Mouse (Mus musculus) liver, embryonic 15.5 days (tissue): Measurements from ENCODE around the gene Olfr809. TPM values are rescaled to one million over a fixed set of nuclear protein-coding genes. Genes with fewer than 3 reads are reported as not detected.

ENCODE experiments used
- ATAC-seq: fragments of 200-750 bp; cut with Nextera tagmentation; 2 replicates; pipeline ENCODE4 v1.8.0; 2017; ENCODE audit warnings: moderate number of reproducible peaks, mild to moderate bottlenecking, moderate library complexity; ENCODE audit not compliant: insufficient read depth
- H3K27ac ChIP-seq: fragments of 300-500 bp; sonication (generic); replicated peaks from 2 replicates; pipeline ENCODE4 v1.5.1; 2015; ENCODE audit warnings: mild to moderate bottlenecking, inconsistent platforms
- H3K27me3 ChIP-seq: fragments of 300-500 bp; sonication (generic); 2 replicates; pipeline ENCODE4 v1.6.1; 2015; ENCODE audit warnings: mild to moderate bottlenecking, inconsistent platforms
- H3K36me3 ChIP-seq: fragments of 300-500 bp; sonication (generic); replicated peaks from 2 replicates; pipeline ENCODE4 v1.6.1; 2015; ENCODE audit warnings: moderate library complexity, mild to moderate bottlenecking, inconsistent platforms
- H3K4me1 ChIP-seq: fragments of 300-500 bp; sonication (generic); replicated peaks from 2 replicates; pipeline ENCODE4 v1.6.1; 2015; ENCODE audit warnings: inconsistent platforms
- H3K4me2 ChIP-seq: fragments of 300-500 bp; sonication (generic); 2 replicates; pipeline ENCODE4 v1.6.1; 2015; ENCODE audit warnings: moderate library complexity, mild to moderate bottlenecking, inconsistent platforms
- H3K4me3 ChIP-seq: fragments of 300-500 bp; sonication (generic); replicated peaks from 2 replicates; pipeline ENCODE4 v1.5.1; 2015; ENCODE audit warnings: mild to moderate bottlenecking, inconsistent platforms
- H3K9ac ChIP-seq: fragments of 300-500 bp; sonication (generic); 2 replicates; pipeline ENCODE4 v1.6.1; 2015; ENCODE audit warnings: moderate library complexity, mild to moderate bottlenecking, inconsistent platforms
- H3K9me3 ChIP-seq: fragments of 300-500 bp; sonication (generic); replicated peaks from 2 replicates; pipeline ENCODE4 v1.6.1; 2016; ENCODE audit warnings: inconsistent platforms
- WGBS: fragments of 180-500 bp; shearing (Covaris S2); methylation state at CpG from one replicate; pipeline ENCODE4 v1.1.7; 2015; ENCODE audit warnings: mixed read lengths; ENCODE audit not compliant: insufficient replicate concordance; 5-methylcytosine and 5-hydroxymethylcytosine counted together
- microRNA-seq: library from miRNA; unstranded; fragments of <30 nt; microRNA quantifications from one replicate; pipeline ENCODE4, GENCODE M21; 2016
- polyA plus RNA-seq: library from polyadenylated mRNA; unstranded; fragments of >200 nt; fragmentation: Nextera tagmentation; extraction: Ambion mirVana; gene quantifications from 2 replicates; pipeline ENCODE4 v1.2.1, GENCODE M21; 2015

Olfr809 gene
- polyA plus RNA-seq, result not detected in 2 replicates

DNA sequence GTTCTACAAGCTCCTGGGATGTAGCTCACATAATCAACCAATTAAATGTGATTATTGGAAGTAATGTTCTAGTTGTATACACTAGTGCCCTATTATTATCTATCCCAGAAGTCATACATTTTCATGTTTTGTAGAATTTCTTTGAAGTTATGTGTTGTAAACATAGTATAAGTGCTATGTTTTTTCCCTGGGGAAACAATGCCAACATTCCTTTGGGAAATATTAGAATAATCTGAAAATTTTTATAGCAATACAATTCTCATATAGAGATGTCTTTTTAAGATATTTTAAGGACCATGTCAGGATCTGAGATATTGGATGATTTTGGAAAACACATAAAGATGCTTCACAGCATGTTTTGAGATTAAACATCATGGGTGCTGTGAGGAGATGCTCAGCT, at the start of gene Olfr809:
Gene Olfr809, plus strand, starts transcription at position 301 of the 400 bp plus-strand sequence.
- Histone ChIP-seq H3K4me1 (no peaks in the 10 kb centered on the region), H3K36me3 (no peaks in the 10 kb centered on the region), H3K9me3 (no peaks in the 10 kb centered on the region), H3K4me2 (no peak within 1 kb of the TSS), H3K27ac (no peak within 1 kb of the TSS), H3K9ac (no peak within 1 kb of the TSS), H3K4me3 (no peak within 1 kb of the TSS), H3K27me3 (no peaks in the 10 kb centered on the region)
- ATAC-seq, result no peak

DNA sequence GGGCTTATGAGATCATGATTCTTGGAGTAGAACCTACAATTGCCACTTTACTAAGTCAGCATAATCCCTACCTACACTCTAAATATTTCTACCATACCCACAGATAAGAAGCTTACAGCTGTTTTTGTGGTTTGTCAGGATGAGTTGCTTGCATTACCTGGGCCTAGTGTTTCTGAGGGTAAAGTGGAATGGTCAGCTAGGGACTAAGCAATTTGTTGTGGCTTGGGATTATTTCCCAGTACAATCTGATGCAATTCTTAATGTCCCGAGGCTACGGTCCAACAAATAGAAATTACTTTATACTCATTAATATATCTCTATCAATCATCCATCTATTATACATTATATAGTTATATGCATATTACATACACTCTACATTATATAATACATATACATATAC, 45.2 kb upstream of the Olfr809 start, which contains the start of gene Olfr805:
Gene Olfr805, minus strand, starts transcription at position 101 of the 400 bp plus-strand sequence.
- Histone ChIP-seq H3K4me3 (no peak within 1 kb of the TSS), H3K4me2 (no peak within 1 kb of the TSS), H3K9ac (no peak within 1 kb of the TSS), H3K27ac (no peak within 1 kb of the TSS), H3K27me3 (no peaks in the 10 kb centered on the region), H3K36me3 (no peaks in the 10 kb centered on the region), H3K9me3 (no peaks in the 10 kb centered on the region), H3K4me1 (no peaks in the 10 kb centered on the region)
- WGBS, result 80% methylated on average over 2 of the region's 2 CpGs
- no peak for ATAC-seq

- no peak within 1 kb of the TSS for H3K27ac ChIP-seq
- no peaks in the 10 kb centered on the region for H3K4me1 ChIP-seq
- H3K9ac ChIP-seq, result no peak within 1 kb of the TSS
Observed at GRCm38 (mm10) chr10:129741821-129742220, 32.6 kb upstream of the Olfr809 start, which contains the start of gene Olfr806. Gene Olfr806 (minus strand): TSS chr10:129741921.

DNA sequence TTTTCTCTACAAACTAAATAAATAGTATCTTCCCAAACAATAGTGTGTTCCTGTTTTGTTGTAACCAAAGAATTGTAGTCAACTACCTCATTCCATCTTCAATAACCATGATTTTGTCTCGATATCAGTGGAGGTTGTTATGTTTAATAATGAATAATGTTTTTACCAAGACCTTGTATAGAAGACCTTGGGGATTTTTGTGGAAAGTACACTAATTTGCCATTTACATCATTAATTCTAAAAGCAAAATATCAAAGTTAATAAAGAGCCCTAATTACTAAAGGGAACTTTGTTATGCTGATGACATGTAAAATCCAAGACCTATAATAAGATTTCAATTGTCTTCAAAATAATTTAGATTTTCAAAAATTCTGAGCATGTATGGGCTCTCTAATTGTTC, 16.7 kb upstream of the Olfr809 start, which contains the start of gene Olfr807:
Gene Olfr807, minus strand, starts transcription at position 101 of the 400 bp plus-strand sequence.
- ATAC-seq, result no peak
- H3K9ac ChIP-seq, result no peak within 1 kb of the TSS
- no peaks in the 10 kb centered on the region for H3K27me3 ChIP-seq
- H3K4me2 ChIP-seq, result no peak within 1 kb of the TSS
- no peaks in the 10 kb centered on the region for H3K36me3 ChIP-seq
- no peak within 1 kb of the TSS for H3K27ac ChIP-seq
- no peak within 1 kb of the TSS for H3K4me3 ChIP-seq
- H3K4me1 ChIP-seq, result no peaks in the 10 kb centered on the region
- no peaks in the 10 kb centered on the region for H3K9me3 ChIP-seq
- WGBS, result 52% methylated on average over 1 of the region's 1 CpGs

More at GRCm38 (mm10) chr10:129741821-129742220, 32.6 kb upstream of the Olfr809 start, which contains the start of gene Olfr806:
- Histone ChIP-seq H3K4me3 (no peak within 1 kb of the TSS), H3K4me2 (no peak within 1 kb of the TSS), H3K36me3 (no peaks in the 10 kb centered on the region), H3K27me3 (no peaks in the 10 kb centered on the region), H3K9me3 (no peaks in the 10 kb centered on the region)
- ATAC-seq, result no peak

DNA sequence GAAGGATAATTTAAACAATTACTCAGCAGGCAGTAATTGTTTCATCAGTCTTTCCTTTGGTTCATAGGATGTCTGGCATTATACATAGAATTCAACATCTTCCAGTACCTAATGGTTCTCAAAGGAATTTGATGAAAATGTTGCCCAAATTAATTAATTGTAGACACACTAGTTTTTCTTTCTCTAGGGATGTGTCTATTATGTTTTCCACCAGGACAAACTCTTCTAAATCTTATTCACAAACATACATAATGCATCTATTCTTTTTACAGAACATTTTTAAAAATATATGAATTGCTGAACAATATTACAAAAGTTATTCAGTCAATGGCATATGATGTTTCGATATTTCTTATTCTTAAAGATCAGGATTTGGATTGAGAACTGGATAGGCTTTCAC, 9.3 kb upstream of the Olfr809 start, which contains the start of gene Olfr808:
Gene Olfr808, plus strand, starts transcription at position 301 of the 400 bp plus-strand sequence.
- Histone ChIP-seq H3K4me2 (no peak within 1 kb of the TSS), H3K36me3 (no peaks in the 10 kb centered on the region), H3K4me3 (no peak within 1 kb of the TSS), H3K9me3 (no peaks in the 10 kb centered on the region), H3K4me1 (no peaks in the 10 kb centered on the region), H3K9ac (no peak within 1 kb of the TSS), H3K27me3 (no peaks in the 10 kb centered on the region), H3K27ac (no peak within 1 kb of the TSS)
- WGBS, result 46% methylated on average over 1 of the region's 1 CpGs
- no peak for ATAC-seq

- no peak for ATAC-seq
- H3K9me3 ChIP-seq, result no peaks in the 10 kb centered on the region
- H3K27me3 ChIP-seq, result no peaks in the 10 kb centered on the region
- H3K27ac ChIP-seq, result no peak overlapping the region
- no peak overlapping the region for H3K4me2 ChIP-seq
- H3K36me3 ChIP-seq, result no peaks in the 10 kb centered on the region
- H3K9ac ChIP-seq, result no peak overlapping the region
- no peaks in the 10 kb centered on the region for H3K4me1 ChIP-seq
- no peak overlapping the region for H3K4me3 ChIP-seq
Observed at GRCm38 (mm10) chr10:129778123-129778522, 3.7 kb downstream of the Olfr809 start.

DNA sequence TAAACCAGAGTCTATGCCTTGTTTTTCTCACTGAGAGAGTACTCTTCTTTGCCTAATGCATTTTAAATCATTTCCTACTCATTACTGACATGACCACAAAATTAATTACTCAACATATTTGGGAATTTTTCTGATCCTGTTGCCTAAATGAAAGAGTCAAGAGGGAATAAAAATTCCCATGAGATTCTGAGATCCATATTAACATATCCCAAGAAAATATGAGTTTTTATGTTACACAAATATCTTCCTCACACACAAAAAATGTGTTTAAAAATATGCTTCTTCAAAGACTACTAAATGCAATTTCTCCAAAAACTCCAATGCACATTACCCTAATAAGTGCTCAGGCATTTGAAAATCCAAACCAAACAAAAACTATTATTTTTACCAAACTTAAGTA, 20.4 kb downstream of the Olfr809 start, which contains the start of gene Olfr810:
Gene Olfr810, minus strand, starts transcription at position 101 of the 400 bp plus-strand sequence.
- Histone ChIP-seq H3K27me3 (no peaks in the 10 kb centered on the region), H3K4me2 (no peak within 1 kb of the TSS), H3K36me3 (no peaks in the 10 kb centered on the region), H3K9me3 (no peaks in the 10 kb centered on the region), H3K9ac (no peak within 1 kb of the TSS), H3K4me3 (no peak within 1 kb of the TSS), H3K27ac (no peak within 1 kb of the TSS), H3K4me1 (no peaks in the 10 kb centered on the region)
- no peak for ATAC-seq

GRCm38 (mm10) chr10:129804296-129804695, 29.9 kb downstream of the Olfr809 start, which contains the start of gene Olfr811:
Gene Olfr811 (minus strand): TSS chr10:129804396.
- H3K4me3 ChIP-seq, result no peak within 1 kb of the TSS
- no peaks in the 10 kb centered on the region for H3K27me3 ChIP-seq
- no peak within 1 kb of the TSS for H3K27ac ChIP-seq
- no peaks in the 10 kb centered on the region for H3K9me3 ChIP-seq
- no peak for ATAC-seq
- no peaks in the 10 kb centered on the region for H3K4me1 ChIP-seq
- no peaks in the 10 kb centered on the region for H3K36me3 ChIP-seq
- WGBS, result 64% methylated on average over 4 of the region's 4 CpGs
- H3K9ac ChIP-seq, result no peak within 1 kb of the TSS
- no peak within 1 kb of the TSS for H3K4me2 ChIP-seq

Small RNAs within 50 kb of the gene (microRNA-seq; reads per million reads assigned to microRNA genes)
- gene Gm24485, result not detected

Other genes starting within 250 kb of the Olfr809 start
- not detected in 2 replicates for gene Olfr792, start 235.5 kb upstream of the Olfr809 start, polyA plus RNA-seq
- not detected in 2 replicates for gene Olfr794, start 207.0 kb upstream of the Olfr809 start, polyA plus RNA-seq
- gene Olfr796, start 162.1 kb upstream of the Olfr809 start, polyA plus RNA-seq, result not detected in 2 replicates
- not detected in 2 replicates for gene Olfr798, start 146.7 kb upstream of the Olfr809 start, polyA plus RNA-seq
- not detected in 2 replicates for gene Olfr799, start 137.2 kb upstream of the Olfr809 start, polyA plus RNA-seq
- gene Olfr800, start 116.9 kb upstream of the Olfr809 start, polyA plus RNA-seq, result not detected in 2 replicates
- gene Olfr801, start 100.8 kb upstream of the Olfr809 start, polyA plus RNA-seq, result not detected in 2 replicates
- gene Olfr802, start 86.5 kb upstream of the Olfr809 start, polyA plus RNA-seq, result not detected in 2 replicates
- not detected in 2 replicates for gene Olfr803, start 80.4 kb upstream of the Olfr809 start, polyA plus RNA-seq
- gene Olfr804, start 71.4 kb upstream of the Olfr809 start, polyA plus RNA-seq, result not detected in 2 replicates
- gene Olfr805, start 45.3 kb upstream of the Olfr809 start, polyA plus RNA-seq, result not detected in 2 replicates
- not detected in 2 replicates for gene Olfr806, start 32.7 kb upstream of the Olfr809 start, polyA plus RNA-seq
- not detected in 2 replicates for gene Olfr807, start 16.8 kb upstream of the Olfr809 start, polyA plus RNA-seq
- gene Olfr808, start 9.2 kb upstream of the Olfr809 start, polyA plus RNA-seq, result not detected in 2 replicates
- gene Olfr810, start 20.3 kb downstream of the Olfr809 start, polyA plus RNA-seq, result not detected in 2 replicates
- not detected in 2 replicates for gene Olfr811, start 29.8 kb downstream of the Olfr809 start, polyA plus RNA-seq
- not detected in 2 replicates for gene Olfr812, start 71.5 kb downstream of the Olfr809 start, polyA plus RNA-seq
- gene Olfr813, start 80.7 kb downstream of the Olfr809 start, polyA plus RNA-seq, result not detected in 2 replicates
- gene Olfr814, start 105.2 kb downstream of the Olfr809 start, polyA plus RNA-seq, result not detected in 2 replicates
- gene Olfr815, start 131.2 kb downstream of the Olfr809 start, polyA plus RNA-seq, result not detected in 2 replicates
- gene Olfr816, start 141.0 kb downstream of the Olfr809 start, polyA plus RNA-seq, result not detected in 2 replicates
- gene Olfr818, start 174.5 kb downstream of the Olfr809 start, polyA plus RNA-seq, result not detected in 2 replicates
- gene Olfr819, start 192.6 kb downstream of the Olfr809 start, polyA plus RNA-seq, result not detected in 2 replicates
- gene Olfr247, start 201.5 kb downstream of the Olfr809 start, polyA plus RNA-seq, result not detected in 2 replicates
- not detected in 2 replicates for gene Gm10310, start 210.4 kb downstream of the Olfr809 start, polyA plus RNA-seq
- not detected in 2 replicates for gene Olfr820, start 238.0 kb downstream of the Olfr809 start, polyA plus RNA-seq